Mouse (Mus musculus) liver, embryonic 11.5 days (tissue): ENCODE measurements at regions not wholly inside any gene's neighbourhood (a gene's known extent, or its start where the extent isn't known, plus 50 kb on each side); places are given as distances from the start of the nearest gene placed in this dataset.
A peak's percentile ranks its signal among the peaks of the same experiment; 100 is the strongest.

Experiments used
- ATAC-seq: fragments of 200-750 bp; cut with Nextera tagmentation; replicated peaks from 2 replicates; pipeline ENCODE4 v1.8.0; 2017; ENCODE audit warnings: moderate number of reproducible peaks, mild to moderate bottlenecking, moderate TSS enrichment, moderate library complexity; ENCODE audit not compliant: low FRiP score
- DNase-seq: peaks from one replicate; pipeline ENCODE4 v3.0.0-alpha.2; 2017; ENCODE audit warnings: low spot score
- H3K27ac ChIP-seq: fragments of 300-500 bp; sonication (generic); 2 replicates; pipeline ENCODE4 v1.5.1; 2014; ENCODE audit warnings: mild to moderate bottlenecking, low read depth, low read length, control low read depth
- H3K27me3 ChIP-seq: fragments of 300-500 bp; sonication (generic); replicated peaks from 2 replicates; pipeline ENCODE4 v1.6.1; 2014; ENCODE audit warnings: low read length, mixed read lengths; ENCODE audit not compliant: control insufficient read depth, insufficient read depth
- H3K36me3 ChIP-seq: fragments of 300-500 bp; sonication (generic); 2 replicates; pipeline ENCODE4 v1.6.1; 2014; ENCODE audit warnings: mild to moderate bottlenecking, low read length, moderate library complexity, mixed read lengths; ENCODE audit not compliant: control insufficient read depth, insufficient read depth
- H3K4me1 ChIP-seq: fragments of 300-500 bp; sonication (generic); replicated peaks from 2 replicates; pipeline ENCODE4 v1.6.1; 2014; ENCODE audit warnings: low read length, mixed read lengths; ENCODE audit not compliant: control insufficient read depth, insufficient read depth
- H3K4me2 ChIP-seq: fragments of 300-500 bp; sonication (generic); 2 replicates; pipeline ENCODE4 v1.6.1; 2014; ENCODE audit warnings: mild to moderate bottlenecking, control low read depth, moderate library complexity
- H3K4me3 ChIP-seq: fragments of 300-500 bp; sonication (generic); 2 replicates; pipeline ENCODE4 v1.5.1; 2014; ENCODE audit warnings: low read depth, low read length, control low read depth
- H3K9ac ChIP-seq: fragments of 300-500 bp; sonication (generic); 2 replicates; pipeline ENCODE4 v1.6.1; 2014; ENCODE audit warnings: low read depth, low read length, control low read depth
- H3K9me3 ChIP-seq: fragments of 300-500 bp; sonication (generic); 2 replicates; pipeline ENCODE4 v1.6.1; 2016; ENCODE audit warnings: low read length, inconsistent platforms, mixed read lengths; ENCODE audit not compliant: control insufficient read depth
- WGBS: fragments of 180-500 bp; shearing (Covaris S2); extraction: QIAGEN DNeasy Blood & Tissue Kit; methylation state at CpG from one replicate; pipeline ENCODE4 v1.1.7; 2014; 5-methylcytosine and 5-hydroxymethylcytosine counted together

- Histone ChIP-seq H3K36me3 (no peaks in the 10 kb centered on the region), H3K9ac (no peak overlapping the region), H3K4me2 (no peak overlapping the region), H3K27me3 (0 out of 2 replicates have a peak, but pooled peaks cover 2% of the 10 kb centered on the region), H3K4me1 (no peaks in the 10 kb centered on the region), H3K9me3 (no peaks in the 10 kb centered on the region), H3K27ac (no peak overlapping the region), H3K4me3 (no peak overlapping the region)
- DNase-seq (no peak), ATAC-seq (no peak)
- 79% methylated on average over 7 of the region's 7 CpGs for WGBS
Observed at GRCm38 (mm10) chr6:31292081-31292480, 106.5 kb upstream of the Mkln1 start.

DNA sequence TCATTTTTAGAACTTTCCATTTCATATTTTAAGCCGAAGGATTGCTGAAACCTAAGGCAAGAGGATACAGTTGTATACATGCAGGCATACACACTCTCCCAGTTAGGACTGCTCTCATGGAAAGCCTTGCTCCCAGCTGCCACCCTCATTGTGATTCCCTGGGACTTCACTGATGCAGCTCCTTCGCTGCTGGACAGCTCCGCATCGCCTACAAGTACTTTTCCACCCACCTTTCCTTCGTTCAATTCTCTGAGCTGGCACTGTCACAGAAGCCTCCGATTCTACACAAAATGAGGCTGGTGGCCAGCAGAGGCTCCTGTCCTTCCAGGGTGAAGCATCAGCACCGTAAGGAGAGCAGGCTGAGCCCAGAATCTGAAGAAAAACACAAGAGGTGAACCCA is 105.5 kb upstream of the Mkln1 start:
- Histone ChIP-seq H3K27me3 (0 out of 2 replicates have a peak, but pooled peaks cover 2% of the 10 kb centered on the region), H3K27ac (no peak overlapping the region), H3K9ac (no peak overlapping the region), H3K4me2 (no peak overlapping the region), H3K4me1 (no peaks in the 10 kb centered on the region), H3K4me3 (no peak overlapping the region), H3K9me3 (no peaks in the 10 kb centered on the region), H3K36me3 (no peaks in the 10 kb centered on the region)
- ATAC-seq (no peak), DNase-seq (no peak)
- 43% methylated on average over 7 of the region's 7 CpGs for WGBS

DNA sequence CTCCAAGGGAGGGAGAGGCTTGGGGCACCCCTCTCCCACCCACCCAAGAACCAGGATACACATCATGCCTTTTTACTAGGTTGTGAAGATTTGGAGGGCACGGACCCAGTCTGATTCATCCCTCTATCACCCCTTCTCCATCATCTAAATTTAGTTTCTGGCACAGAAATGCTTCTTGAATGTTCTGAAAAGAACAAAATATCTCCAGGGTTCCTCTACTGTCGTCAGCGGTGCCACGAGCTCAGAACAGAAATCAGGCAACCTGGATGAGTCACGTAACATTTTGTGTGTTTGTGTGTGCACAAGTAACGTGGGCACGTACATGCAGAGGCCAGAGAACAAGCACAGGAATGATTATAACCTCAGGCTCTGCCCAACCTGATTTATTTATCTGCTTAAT is 99.1 kb upstream of the Mkln1 start:
- H3K36me3 ChIP-seq: no peaks in the 10 kb centered on the region
- H3K27ac ChIP-seq: no peak overlapping the region
- 82% methylated on average over 7 of the region's 7 CpGs for WGBS
- no peak for DNase-seq
- no peak for ATAC-seq
- H3K9me3 ChIP-seq: no peaks in the 10 kb centered on the region
- no peaks in the 10 kb centered on the region for H3K4me1 ChIP-seq
- H3K4me2 ChIP-seq: no peak overlapping the region
- H3K4me3 ChIP-seq: no peak overlapping the region
- no peaks in the 10 kb centered on the region for H3K27me3 ChIP-seq
- no peak overlapping the region for H3K9ac ChIP-seq

DNA sequence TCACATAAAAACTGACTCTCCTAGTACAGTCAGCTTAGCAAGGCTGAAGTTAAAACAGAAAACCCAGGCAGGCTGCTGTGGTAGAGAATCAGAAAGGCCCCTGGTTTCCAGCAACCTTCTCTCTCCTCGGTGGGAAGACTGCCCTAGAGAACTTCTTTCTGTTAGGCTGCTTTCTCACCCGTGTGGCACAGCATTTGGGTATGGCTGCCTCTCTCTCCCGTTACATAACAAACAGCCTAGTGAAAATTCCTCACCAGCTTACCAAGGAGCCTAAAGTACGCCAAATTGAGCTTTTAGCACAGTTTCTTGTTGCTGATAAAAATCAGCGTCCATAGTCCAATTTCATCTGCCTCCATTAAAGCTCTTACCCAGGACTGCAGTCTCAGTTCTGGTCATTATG is 92.8 kb upstream of the Mkln1 start:
- H3K4me3 ChIP-seq: no peak overlapping the region
- H3K27me3 ChIP-seq: no peaks in the 10 kb centered on the region
- no peaks in the 10 kb centered on the region for H3K9me3 ChIP-seq
- 65% methylated on average over 5 of the region's 5 CpGs for WGBS
- H3K9ac ChIP-seq: no peak overlapping the region
- no peaks in the 10 kb centered on the region for H3K36me3 ChIP-seq
- H3K4me2 ChIP-seq: no peak overlapping the region
- no peak overlapping the region for H3K27ac ChIP-seq
- ATAC-seq: no peak
- DNase-seq: no peak
- no peaks in the 10 kb centered on the region for H3K4me1 ChIP-seq

GRCm38 (mm10) chr6:31307047-31307633 is 91.4 kb upstream of the Mkln1 start:
- WGBS: 59% methylated on average over 5 of the region's 5 CpGs
- Histone ChIP-seq H3K4me2 (no peak overlapping the region), H3K27me3 (no peaks in the 10 kb centered on the region), H3K4me3 (no peak overlapping the region), H3K36me3 (no peaks in the 10 kb centered on the region), H3K9ac (no peak overlapping the region), H3K4me1 (no peaks in the 10 kb centered on the region), H3K27ac (no peak overlapping the region), H3K9me3 (no peaks in the 10 kb centered on the region)
- DNase-seq (no peak), ATAC-seq (no peak)

- ATAC-seq (no peak), DNase-seq (no peak)
- H3K27ac ChIP-seq: no peak overlapping the region
- no peaks in the 10 kb centered on the region for H3K36me3 ChIP-seq
- no peak overlapping the region for H3K4me3 ChIP-seq
- 22% methylated on average over 4 of the region's 4 CpGs for WGBS
- H3K4me2 ChIP-seq: no peak overlapping the region
- no peaks in the 10 kb centered on the region for H3K27me3 ChIP-seq
- H3K9ac ChIP-seq: no peak overlapping the region
- no peaks in the 10 kb centered on the region for H3K4me1 ChIP-seq
- no peaks in the 10 kb centered on the region for H3K9me3 ChIP-seq
Observed at GRCm38 (mm10) chr6:31307899-31308298, 90.6 kb upstream of the Mkln1 start.

- Histone ChIP-seq H3K4me2 (no peak overlapping the region), H3K9me3 (no peaks in the 10 kb centered on the region), H3K36me3 (no peaks in the 10 kb centered on the region), H3K4me3 (no peak overlapping the region), H3K27ac (no peak overlapping the region), H3K4me1 (no peaks in the 10 kb centered on the region), H3K9ac (no peak overlapping the region), H3K27me3 (no peaks in the 10 kb centered on the region)
- 65% methylated on average over 5 of the region's 5 CpGs for WGBS
- no peak for DNase-seq
- ATAC-seq: no peak
Observed at GRCm38 (mm10) chr6:31310660-31311059, 87.9 kb upstream of the Mkln1 start.

- WGBS: 61% methylated on average over 5 of the region's 5 CpGs
- H3K9ac ChIP-seq: no peak overlapping the region
Observed at GRCm38 (mm10) chr6:31313869-31314470, 84.6 kb upstream of the Mkln1 start.

DNA sequence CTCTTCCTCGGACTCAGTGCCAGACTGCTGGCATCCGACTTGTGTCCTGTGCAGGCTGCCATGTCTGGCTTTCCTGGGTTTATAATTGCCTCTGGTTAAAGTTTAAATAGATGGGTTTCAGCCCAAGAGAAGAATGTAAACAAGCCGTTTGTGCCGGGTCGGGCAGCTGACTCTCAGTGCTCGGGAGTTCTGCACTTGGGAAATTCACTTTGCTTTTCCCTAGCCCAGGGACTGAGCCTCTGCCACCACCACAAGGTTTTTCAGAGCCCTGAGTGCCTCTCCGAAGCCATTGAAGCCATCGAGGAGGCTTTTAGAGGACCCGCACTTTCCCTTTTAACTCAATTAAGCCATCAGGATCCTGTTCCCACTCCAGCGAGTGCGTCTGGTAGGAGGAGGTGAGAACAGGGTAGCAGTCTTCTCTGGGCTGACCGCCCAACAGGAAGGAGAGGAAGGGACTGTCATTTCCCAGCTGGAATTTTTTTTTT is 80.8 kb upstream of the Mkln1 start:
- Histone ChIP-seq H3K9me3 (no peaks in the 10 kb centered on the region), H3K4me3 (peak overlapping the region; percentile 40), H3K27me3 (no peaks in the 10 kb centered on the region), H3K36me3 (no peaks in the 10 kb centered on the region), H3K4me1 (0 out of 2 replicates have a peak, but pooled peaks cover 4% of the 10 kb centered on the region), H3K27ac (peak overlapping the region; percentile 45), H3K9ac (peak overlapping the region; percentile 30; the same call in 1 of the 2 replicates), H3K4me2 (peak overlapping the region; percentile 66)
- peak; percentile 38 for DNase-seq
- WGBS: 9% methylated on average over 12 of the region's 12 CpGs
- no peak for ATAC-seq

More at GRCm38 (mm10) chr6:31313869-31314470, 84.6 kb upstream of the Mkln1 start:
- no peak for ATAC-seq
- H3K4me1 ChIP-seq: 0 out of 2 replicates have a peak, but pooled peaks cover 4% of the 10 kb centered on the region
- H3K4me2 ChIP-seq: no peak overlapping the region
- H3K27ac ChIP-seq: no peak overlapping the region
- H3K27me3 ChIP-seq: no peaks in the 10 kb centered on the region
- no peak for DNase-seq
- no peaks in the 10 kb centered on the region for H3K9me3 ChIP-seq
- H3K4me3 ChIP-seq: no peak overlapping the region
- no peaks in the 10 kb centered on the region for H3K36me3 ChIP-seq
